Mouse (Mus musculus) large intestine, adult 2 months (tissue): ENCODE measurements around the gene Olfr1358. TPM values are rescaled to one million over a fixed set of nuclear protein-coding genes. Genes with fewer than 3 reads are reported as not detected.
"Not testable (repeated sequence)": the region's sequence is repeated elsewhere in the genome, so short reads cannot be mapped to it uniquely, and the experiment has no call there.

Source experiments
- DNase-seq: peaks from one replicate; pipeline ENCODE4 v3.0.0-alpha.2; 2012; ENCODE audit warnings: low read depth, low spot score
- WGBS: fragments of 180-500 bp; shearing (Covaris S2); methylation state at CpG from one replicate; pipeline ENCODE4 v1.1.7; 2018; 5-methylcytosine and 5-hydroxymethylcytosine counted together
- polyA plus RNA-seq: library from polyadenylated mRNA; depleted of rRNA; stranded (reverse); fragments of >200 nt; gene quantifications from 2 replicates; pipeline ENCODE4 v1.2.3, GENCODE M21; 2012; rRNA removed

Gene Olfr1358
- not detected in 2 replicates for polyA plus RNA-seq

GRCm38 (mm10) chr10:78517128-78517527 is at the start of gene Olfr1358:
Gene Olfr1358 (plus strand): TSS chr10:78517428.
- no peak for DNase-seq

GRCm38 (mm10) chr10:78467761-78468310 is 49.4 kb upstream of the Olfr1358 start:
- 25% methylated on average over 2 of the region's 2 CpGs for WGBS
- DNase-seq, result no peak

GRCm38 (mm10) chr10:78470582-78471313 is 46.5 kb upstream of the Olfr1358 start:
- 40% methylated on average over 15 of the region's 15 CpGs for WGBS
- no peak for DNase-seq

- DNase-seq, result no peak
- WGBS, result 82% methylated on average over 3 of the region's 3 CpGs
Observed at GRCm38 (mm10) chr10:78472046-78472445, 45.2 kb upstream of the Olfr1358 start.

- no peak for DNase-seq
- WGBS, result 30% methylated on average over 5 of the region's 5 CpGs
Observed at GRCm38 (mm10) chr10:78473434-78473833, 43.8 kb upstream of the Olfr1358 start.

- WGBS, result 43% methylated on average over 8 of the region's 8 CpGs
Observed at GRCm38 (mm10) chr10:78474759-78475158, 42.5 kb upstream of the Olfr1358 start.

GRCm38 (mm10) chr10:78476821-78477220 is 40.4 kb upstream of the Olfr1358 start:
- WGBS, result 59% methylated on average over 4 of the region's 4 CpGs
- no peak for DNase-seq

More at GRCm38 (mm10) chr10:78474759-78475158, 42.5 kb upstream of the Olfr1358 start:
- DNase-seq, result no peak

GRCm38 (mm10) chr10:78480954-78481927 is 36.0 kb upstream of the Olfr1358 start:
- no peak for DNase-seq
- 35% methylated on average over 21 of the region's 21 CpGs for WGBS

GRCm38 (mm10) chr10:78481928-78482499 is 35.2 kb upstream of the Olfr1358 start:
- under 1% methylated on average over 35 of the region's 35 CpGs for WGBS
- no peak for DNase-seq

GRCm38 (mm10) chr10:78485369-78485768 is 31.9 kb upstream of the Olfr1358 start:
- whole genome bisulfite sequencing, result 38% methylated on average over 2 of the region's 2 CpGs

GRCm38 (mm10) chr10:78486871-78487270 is 30.4 kb upstream of the Olfr1358 start:
- no peak for DNase-seq
- 66% methylated on average over 5 of the region's 5 CpGs for WGBS

More at GRCm38 (mm10) chr10:78485369-78485768, 31.9 kb upstream of the Olfr1358 start:
- not testable (repeated sequence) for DNase-seq

- WGBS, result 10% methylated on average over 26 of the region's 26 CpGs
- DNase-seq, result no peak
Observed at GRCm38 (mm10) chr10:78487431-78488086, 29.7 kb upstream of the Olfr1358 start.

- 68% methylated on average over 6 of the region's 6 CpGs for WGBS
- DNase-seq, result no peak
Observed at GRCm38 (mm10) chr10:78502986-78503733, 14.1 kb upstream of the Olfr1358 start.

- whole genome bisulfite sequencing, result 80% methylated on average over 9 of the region's 9 CpGs
- no peak for DNase-seq
Observed at GRCm38 (mm10) chr10:78519792-78520191, 2.6 kb downstream of the Olfr1358 start.

- no peak for DNase-seq
- WGBS, result 54% methylated on average over 17 of the region's 17 CpGs
Observed at GRCm38 (mm10) chr10:78520260-78521005, 3.2 kb downstream of the Olfr1358 start.

- DNase-seq, result not testable (repeated sequence)
- WGBS, result 42% methylated on average over 3 of the region's 3 CpGs
Observed at GRCm38 (mm10) chr10:78525071-78525470, 7.8 kb downstream of the Olfr1358 start.

GRCm38 (mm10) chr10:78525511-78525910 is 8.3 kb downstream of the Olfr1358 start:
- DNase-seq, result no peak
- 47% methylated on average over 4 of the region's 4 CpGs for WGBS

- no peak for DNase-seq
- 59% methylated on average over 2 of the region's 2 CpGs for WGBS
Observed at GRCm38 (mm10) chr10:78540943-78541342, 23.7 kb downstream of the Olfr1358 start.
